20 mouse cellular contexts compared by ENCODE assay signal in genomic region chr19:26308477-26309135, GRCm38 (mm10).
A peak's percentile ranks its signal among the peaks of the same experiment; 100 is the strongest.
DNase-seq lines count a peak whose midpoint lies in the region; ATAC-seq and TF ChIP-seq lines count a peak whose summit lies in the region.
"Had no signal": no experiment of that assay in that cellular context is flagged by ENCODE, and none has a peak within 500 bp of the region (broad histone marks: within the 10 kb centered on the region; RNA-seq: fewer than 3 reads in every experiment).

No protein-coding gene starts in this region.

- H3K9ac ChIP-seq in forebrain, embryonic 13.5 days = no peak overlapping the region
- no peak overlapping the region for H3K9ac ChIP-seq in forebrain, embryonic 12.5 days
- no peak overlapping the region for H3K9ac ChIP-seq in forebrain, postnatal 0 days
- H3K9ac ChIP-seq: limb, embryonic 15.5 days; liver, postnatal 0 days; midbrain, embryonic 13.5 days; stomach, embryonic 15.5 days had no signal

- H3K4me3 ChIP-seq in forebrain, embryonic 13.5 days = no peak overlapping the region
- H3K4me3 ChIP-seq in forebrain, embryonic 12.5 days (replicated peaks) = no peak overlapping the region
- no peak overlapping the region for H3K4me3 ChIP-seq in forebrain, postnatal 0 days (ENCODE audit: low read depth, low read length)
- H3K4me3 ChIP-seq in heart, embryonic 10.5 days = no peak overlapping the region
- H3K4me3 ChIP-seq: heart, adult 2 months; limb, embryonic 15.5 days; midbrain, embryonic 13.5 days; stomach, embryonic 15.5 days had no signal

- no peaks in the 10 kb centered on the region for H3K36me3 ChIP-seq in forebrain, embryonic 13.5 days (ENCODE audit: poor library complexity, severe bottlenecking)
- H3K36me3 ChIP-seq in forebrain, embryonic 12.5 days (replicated peaks) = no peaks in the 10 kb centered on the region
- H3K36me3 ChIP-seq in forebrain, postnatal 0 days (ENCODE audit: insufficient read depth) = no peaks in the 10 kb centered on the region
- no peaks in the 10 kb centered on the region for H3K36me3 ChIP-seq in heart, embryonic 10.5 days
- H3K36me3 ChIP-seq: limb, embryonic 15.5 days; midbrain, embryonic 13.5 days; stomach, embryonic 15.5 days had no signal

- DNase-seq in forebrain, postnatal 0 days = peak; percentile 59
- peak; percentile 19 to 27 for DNase-seq in layer of hippocampus, postnatal 14 days (ENCODE audit: low spot score in 2 of 2)
- peak; percentile 43 to 51 for DNase-seq in right cerebral cortex, adult 2 months (ENCODE audit: low spot score in 2 of 2)
- DNase-seq in thymus, postnatal 10 days (ENCODE audit: low spot score in 2 of 2) = no peak
- no peak for DNase-seq in heart, adult 9 months (ENCODE audit: low spot score in 2 of 2)
- DNase-seq in heart, embryonic 10.5 days (ENCODE audit: low spot score) = no peak
- DNase-seq: adrenal gland, postnatal 25 days; cerebellum, postnatal 14 days; gastrocnemius, postnatal 10 days; heart, adult 2 months; heart, postnatal 14 days; kidney, adult 8-10 months; liver, postnatal 0 days; thymus, postnatal 25 days had no signal

- H3K27ac ChIP-seq in forebrain, embryonic 13.5 days = no peak overlapping the region
- H3K27ac ChIP-seq in forebrain, embryonic 12.5 days = no peak overlapping the region
- H3K27ac ChIP-seq in forebrain, postnatal 0 days (ENCODE audit: low read depth, low read length) = peak overlapping the region; percentile 74
- H3K27ac ChIP-seq in heart, embryonic 10.5 days = no peak overlapping the region
- H3K27ac ChIP-seq: heart, adult 2 months; hindbrain, postnatal 0 days; limb, embryonic 15.5 days; midbrain, embryonic 13.5 days; stomach, embryonic 15.5 days had no signal

- peak; percentile 50; the same call in 1 of the 2 replicates for ATAC-seq in forebrain, embryonic 13.5 days
- ATAC-seq in forebrain, embryonic 12.5 days (ENCODE audit: low FRiP score) = no peak
- peak; percentile 86 for ATAC-seq in forebrain, postnatal 0 days
- ATAC-seq: hindbrain, postnatal 0 days; liver, postnatal 0 days; midbrain, embryonic 13.5 days had no signal

- no peaks in the 10 kb centered on the region for H3K27me3 ChIP-seq in forebrain, embryonic 13.5 days
- H3K27me3 ChIP-seq in forebrain, embryonic 12.5 days = no peaks in the 10 kb centered on the region
- H3K27me3 ChIP-seq in forebrain, postnatal 0 days (ENCODE audit: insufficient read depth, low read length) = no peaks in the 10 kb centered on the region
- no peaks in the 10 kb centered on the region for H3K27me3 ChIP-seq in heart, embryonic 10.5 days (ENCODE audit: insufficient read depth, poor library complexity, severe bottlenecking)
- H3K27me3 ChIP-seq: limb, embryonic 15.5 days; midbrain, embryonic 13.5 days; stomach, embryonic 15.5 days had no signal

- H3K4me1 ChIP-seq in forebrain, embryonic 13.5 days = no peaks in the 10 kb centered on the region
- H3K4me1 ChIP-seq in forebrain, embryonic 12.5 days = no peaks in the 10 kb centered on the region
- peaks cover 4% of the 10 kb centered on the region; the same call in 1 of the 2 replicates for H3K4me1 ChIP-seq in forebrain, postnatal 0 days (ENCODE audit: insufficient read depth)
- no peaks in the 10 kb centered on the region for H3K4me1 ChIP-seq in heart, embryonic 10.5 days
- H3K4me1 ChIP-seq: limb, embryonic 15.5 days; midbrain, embryonic 13.5 days; stomach, embryonic 15.5 days had no signal

- TF ChIP-seq CTCF in forebrain, postnatal 0 days (IDR thresholded peaks at IDR 0.05; ENCODE audit: low read depth) = no peak

- WGBS in forebrain, embryonic 13.5 days = 77% methylated on average over 1 of the region's 1 CpGs
- WGBS in forebrain, embryonic 12.5 days = 96% methylated on average over 1 of the region's 1 CpGs
- WGBS in forebrain, postnatal 0 days = 43% methylated on average over 1 of the region's 1 CpGs
- WGBS in heart, embryonic 10.5 days = 94% methylated on average over 1 of the region's 1 CpGs

- H3K4me2 ChIP-seq in forebrain, embryonic 13.5 days = no peak overlapping the region
- no peak overlapping the region for H3K4me2 ChIP-seq in forebrain, embryonic 12.5 days
- H3K4me2 ChIP-seq in forebrain, postnatal 0 days (ENCODE audit: low read depth) = no peak overlapping the region
- H3K4me2 ChIP-seq: limb, embryonic 15.5 days; midbrain, embryonic 13.5 days; stomach, embryonic 15.5 days had no signal

- no peaks in the 10 kb centered on the region for H3K9me3 ChIP-seq in forebrain, embryonic 13.5 days (replicated peaks)
- no peaks in the 10 kb centered on the region for H3K9me3 ChIP-seq in forebrain, embryonic 12.5 days
- H3K9me3 ChIP-seq in forebrain, postnatal 0 days (ENCODE audit: low read length) = no peaks in the 10 kb centered on the region
- H3K9me3 ChIP-seq in heart, embryonic 10.5 days = no peaks in the 10 kb centered on the region
- H3K9me3 ChIP-seq: limb, embryonic 15.5 days; midbrain, embryonic 13.5 days; stomach, embryonic 15.5 days had no signal

Comparison
In these comparisons a context has a peak if more than half of its experiments do, and no peak if none do; other contexts are left out.
1. DNase-seq: peak in forebrain, postnatal 0 days (single experiment), layer of hippocampus, postnatal 14 days (2 of 2) and right cerebral cortex, adult 2 months (2 of 2); none in thymus, postnatal 10 days (0 of 2), heart, adult 9 months (0 of 2) and heart, embryonic 10.5 days (single experiment).